Mouse (Mus musculus): ENCODE results near the gene Dthd1.

The Dthd1 gene

DNA sequence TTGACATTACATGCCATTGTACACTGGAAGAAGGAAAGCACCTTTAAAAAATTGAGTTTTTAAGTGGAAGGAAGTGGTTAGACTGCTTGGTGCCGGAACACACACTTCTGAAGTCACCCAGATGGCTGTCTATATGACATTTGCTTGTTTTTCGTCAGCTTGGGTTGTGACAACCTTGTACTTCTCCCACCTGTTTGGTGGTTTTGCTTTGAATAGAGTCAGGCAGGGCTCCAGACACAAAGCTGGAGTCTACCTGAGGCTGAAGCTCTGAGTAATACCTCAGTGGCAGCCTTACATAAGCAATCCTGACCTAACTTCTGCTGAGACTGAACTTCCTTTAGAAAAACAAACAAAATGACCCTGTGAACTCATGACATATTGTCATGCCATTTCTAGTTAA lies 44.7 kb downstream of the Dthd1 start:
- DNase-seq (ENCODE audit: low read depth, low spot score): no peak

DNA sequence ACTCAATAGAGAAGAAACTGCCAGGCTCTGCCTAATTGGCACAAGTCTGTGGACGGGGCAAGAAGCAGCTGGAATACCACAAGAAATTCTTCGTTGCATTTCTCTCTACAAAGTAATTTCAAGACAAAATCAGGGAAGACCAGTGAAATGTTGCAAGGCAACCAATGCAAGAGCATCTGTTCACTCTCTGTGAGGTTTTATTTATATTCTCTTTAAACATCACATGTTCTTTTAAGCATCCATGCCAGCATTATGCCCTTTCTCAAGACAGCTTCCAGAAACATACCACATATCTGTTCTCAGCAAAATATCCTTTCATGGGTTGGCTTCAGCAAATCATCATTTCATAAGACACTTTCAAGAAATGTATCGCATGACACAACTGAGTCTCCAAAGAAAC lies 50.7 kb downstream of the Dthd1 start:
- no peak for DNase-seq (ENCODE audit: low read depth, low spot score)

DNA sequence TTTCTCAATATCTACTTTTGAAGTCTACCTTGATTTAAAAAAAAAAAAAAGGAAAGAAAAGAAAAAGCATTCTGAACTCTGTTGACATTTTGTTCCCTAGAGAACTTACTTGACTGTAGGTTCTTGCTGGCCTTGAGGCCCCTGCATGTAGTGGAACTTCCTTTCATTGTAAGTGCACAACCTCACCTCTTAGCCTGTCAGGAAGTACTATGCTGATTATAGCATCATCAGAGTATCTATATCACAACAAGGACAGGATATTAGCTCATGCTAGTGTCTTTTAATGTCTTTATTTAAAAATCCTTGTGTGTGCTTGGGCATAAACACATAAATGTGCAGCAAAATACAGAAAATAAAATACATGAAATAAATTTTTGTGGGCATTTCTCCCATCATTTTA lies 53.4 kb downstream of the Dthd1 start:
- DNase-seq (ENCODE audit: low read depth, low spot score): no peak

DNA sequence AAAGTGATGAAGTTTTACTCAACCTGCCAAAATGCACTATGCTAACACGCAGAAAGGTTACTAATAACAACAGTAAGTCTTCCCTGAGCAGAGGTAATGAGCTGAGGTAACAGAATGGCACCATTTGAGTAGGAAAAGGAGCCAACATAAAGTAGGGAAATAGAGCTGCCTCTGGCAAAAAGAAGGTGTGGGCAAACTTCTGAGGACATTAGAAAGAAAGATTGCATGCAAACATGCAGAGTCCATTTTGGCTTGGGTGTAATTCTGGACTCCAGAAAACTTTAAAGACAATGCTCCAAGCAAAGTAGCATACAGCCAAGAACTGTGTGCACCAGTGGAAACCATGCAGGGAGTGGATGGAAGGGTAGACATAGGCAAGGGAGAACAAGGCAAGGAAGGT lies 65.9 kb downstream of the Dthd1 start:
- no peak for DNase-seq (ENCODE audit: low read depth, low spot score)

DNA sequence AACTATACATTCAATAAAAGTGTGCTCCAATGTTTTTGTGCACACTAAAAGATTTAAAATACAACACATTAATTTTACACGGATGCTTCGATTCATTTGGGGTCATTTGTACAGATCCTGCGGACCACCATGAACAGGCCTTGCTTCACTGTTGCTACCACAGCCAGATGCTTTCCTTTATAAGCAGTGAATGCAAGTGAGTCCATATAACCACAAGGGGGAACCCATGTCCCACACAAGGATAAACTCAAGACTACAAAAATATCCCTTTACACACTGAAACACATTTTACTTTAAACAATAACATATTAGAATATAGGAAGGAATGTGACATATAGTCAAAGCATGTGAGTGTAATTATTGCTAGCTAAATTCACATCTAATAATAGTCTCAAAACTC lies 81.7 kb downstream of the Dthd1 start:
- DNase-seq (ENCODE audit: low read depth, low spot score): peak; percentile 8

DNA sequence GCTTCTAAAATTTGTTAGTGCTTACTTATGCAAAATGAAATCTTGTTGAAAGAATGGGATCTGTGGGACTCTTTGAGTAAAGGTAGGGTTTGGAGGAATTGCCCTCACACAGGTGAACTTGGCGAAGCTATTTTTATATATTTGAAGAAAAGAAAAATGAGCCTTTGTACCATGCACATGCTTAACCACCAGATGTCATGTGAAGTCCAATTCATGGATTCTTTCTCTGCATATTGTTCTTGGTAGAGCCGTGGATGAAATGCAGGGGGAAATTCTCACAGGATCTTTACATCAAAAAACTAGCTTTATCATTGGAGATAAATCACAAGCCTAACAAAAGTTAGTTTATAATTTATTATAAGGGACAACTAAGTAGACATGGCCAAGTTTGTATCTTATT lies 93.3 kb downstream of the Dthd1 start:
- DNase-seq (ENCODE audit: low read depth, low spot score): no peak

DNA sequence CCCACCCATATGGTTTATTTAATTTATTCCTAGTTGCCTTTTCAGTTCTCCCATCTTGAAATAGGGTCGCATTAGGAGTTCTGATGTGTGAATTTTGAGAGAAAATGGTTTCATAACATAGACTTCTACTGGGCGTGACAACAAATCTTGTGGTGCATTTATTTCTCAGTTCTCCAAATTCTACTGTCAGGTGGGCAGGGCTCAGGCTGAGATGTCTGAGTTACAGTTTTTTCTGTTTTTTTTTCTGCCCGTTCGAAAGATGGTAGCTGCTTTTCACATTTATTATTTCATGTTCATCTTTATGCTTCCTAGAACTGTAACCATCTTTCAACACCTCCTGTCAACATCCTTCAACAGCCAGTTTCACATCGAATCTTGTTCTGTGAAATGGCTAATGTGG lies 95.5 kb downstream of the Dthd1 start:
- DNase-seq (ENCODE audit: low read depth, low spot score): no peak

DNA sequence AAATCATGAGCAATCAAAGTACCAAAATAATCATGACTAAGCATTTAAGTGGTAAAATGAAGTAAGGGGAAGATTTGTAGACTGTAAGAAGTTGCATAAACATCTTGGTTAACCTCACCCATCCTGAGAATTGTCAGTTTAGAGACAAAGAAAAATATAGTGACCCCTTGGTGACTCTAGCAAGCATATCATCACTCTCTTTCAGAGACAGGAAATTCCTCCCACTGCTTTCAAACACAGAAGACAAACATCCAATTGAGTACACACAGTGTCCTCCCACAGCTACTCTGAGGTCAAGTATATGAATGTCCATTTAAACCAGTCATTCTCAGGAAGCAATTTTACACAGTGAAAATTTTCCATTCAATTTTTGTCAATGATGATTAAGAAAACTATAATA lies 111.0 kb downstream of the Dthd1 start:
- peak; percentile 1 for DNase-seq (ENCODE audit: low read depth, low spot score)

Measured in embryo, embryonic 11.5 days (tissue).